Mouse (Mus musculus): Measurements from ENCODE around the gene Fnbp1l. TPM values are rescaled to one million over a fixed set of nuclear protein-coding genes. Genes with fewer than 3 reads are reported as not detected.
A peak's percentile ranks its signal among the peaks of the same experiment; 100 is the strongest.

Fnbp1l gene
- polyA plus RNA-seq, 2 experiments = 2.4 to 4.8 TPM

GRCm38 (mm10) chr3:122515568-122516326 is 103.8 kb downstream of the Fnbp1l start:
- H3K27me3 ChIP-seq (ENCODE audit: control insufficient read depth, insufficient read depth, low read length) = no peaks in the 10 kb centered on the region
- 46% methylated on average over 6 of the region's 6 CpGs for WGBS (ENCODE audit: insufficient replicate concordance)
- H3K27ac ChIP-seq = no peak overlapping the region
- ATAC-seq (ENCODE audit: insufficient read depth) (no peak), DNase-seq (ENCODE audit: low read depth in 3 of 3, low spot score in 3 of 3) (no peak)
- no peaks in the 10 kb centered on the region for H3K9me3 ChIP-seq (ENCODE audit: control insufficient read depth, low read length)
- H3K4me3 ChIP-seq (ENCODE audit: insufficient read depth in 1 of 2, low read depth in 2 of 2, low read length in 2 of 2) = no peak overlapping the region
- peaks cover 0 to 10% of the 10 kb centered on the region in 2 experiments; a peak in 1 of 4 replicates for H3K4me1 ChIP-seq (replicated peaks; ENCODE audit: control insufficient read depth in 2 of 2, insufficient read depth in 2 of 2, low read length in 1 of 2)
- no peak overlapping the region for H3K9ac ChIP-seq (replicated peaks)
- no peak overlapping the region for H3K4me2 ChIP-seq (ENCODE audit: low read depth)
- H3K36me3 ChIP-seq (replicated peaks; ENCODE audit: control insufficient read depth, insufficient read depth, low read depth) = no peaks in the 10 kb centered on the region
- no peak for TF ChIP-seq EP300 (IDR thresholded peaks at IDR 0.05; ENCODE audit: low read depth)

DNA sequence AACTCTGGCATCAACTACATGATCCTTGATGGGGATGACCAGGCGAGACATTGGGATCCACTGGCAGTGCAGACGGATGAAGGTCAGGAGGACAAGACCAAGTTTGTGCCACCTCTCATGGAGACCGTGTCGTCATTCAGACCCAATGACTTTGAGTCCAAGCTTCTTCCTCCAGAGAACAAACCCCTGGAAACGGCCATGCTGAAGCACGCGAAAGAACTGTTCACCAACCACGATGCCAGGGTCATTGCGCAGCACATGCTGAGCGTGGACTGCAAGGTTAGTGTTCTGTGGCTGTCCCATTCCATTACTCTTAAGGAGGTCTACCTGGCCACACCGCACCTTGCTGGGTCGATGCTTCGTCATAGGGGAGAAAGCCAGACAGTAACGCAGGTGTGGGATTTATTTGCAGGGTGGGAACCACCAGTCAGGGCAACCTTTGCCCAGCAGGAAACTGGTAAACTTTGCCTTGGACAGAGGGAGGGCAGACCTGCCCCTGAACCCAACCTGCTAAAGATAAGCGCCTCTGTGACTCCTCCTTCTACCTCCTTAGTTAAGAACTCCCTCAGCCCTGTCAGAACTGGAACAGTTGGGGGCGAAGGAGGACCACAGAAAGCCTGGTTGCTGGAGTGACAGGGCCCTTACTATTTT is 106.7 kb downstream of the Fnbp1l start:
- ATAC-seq (ENCODE audit: insufficient read depth) (0 out of 2 replicates have a peak, but pooled peaks have one; percentile 13), DNase-seq (ENCODE audit: low read depth in 3 of 3, low spot score in 3 of 3) (no peak)
- no peak overlapping the region for H3K27ac ChIP-seq
- H3K9ac ChIP-seq (replicated peaks) = no peak overlapping the region
- no peak overlapping the region for H3K4me3 ChIP-seq (ENCODE audit: insufficient read depth in 1 of 2, low read depth in 2 of 2, low read length in 2 of 2)
- no peak overlapping the region for H3K4me2 ChIP-seq (ENCODE audit: low read depth)
- no peaks in the 10 kb centered on the region for H3K27me3 ChIP-seq (ENCODE audit: control insufficient read depth, insufficient read depth, low read length)
- H3K9me3 ChIP-seq (ENCODE audit: control insufficient read depth, low read length) = no peaks in the 10 kb centered on the region
- no peak for TF ChIP-seq EP300 (IDR thresholded peaks at IDR 0.05; ENCODE audit: low read depth)
- TF ChIP-seq CTCF (IDR thresholded peaks at IDR 0.05; ENCODE audit: low read depth) = no peak
- no peaks in the 10 kb centered on the region for H3K36me3 ChIP-seq (replicated peaks; ENCODE audit: control insufficient read depth, insufficient read depth, low read depth)
- 65% methylated on average over 16 of the region's 16 CpGs for WGBS (ENCODE audit: insufficient replicate concordance)
- peaks cover 0 to 22% of the 10 kb centered on the region in 2 experiments; a peak in 2 of 4 replicates for H3K4me1 ChIP-seq (replicated peaks; ENCODE audit: control insufficient read depth in 2 of 2, insufficient read depth in 2 of 2, low read length in 1 of 2)

DNA sequence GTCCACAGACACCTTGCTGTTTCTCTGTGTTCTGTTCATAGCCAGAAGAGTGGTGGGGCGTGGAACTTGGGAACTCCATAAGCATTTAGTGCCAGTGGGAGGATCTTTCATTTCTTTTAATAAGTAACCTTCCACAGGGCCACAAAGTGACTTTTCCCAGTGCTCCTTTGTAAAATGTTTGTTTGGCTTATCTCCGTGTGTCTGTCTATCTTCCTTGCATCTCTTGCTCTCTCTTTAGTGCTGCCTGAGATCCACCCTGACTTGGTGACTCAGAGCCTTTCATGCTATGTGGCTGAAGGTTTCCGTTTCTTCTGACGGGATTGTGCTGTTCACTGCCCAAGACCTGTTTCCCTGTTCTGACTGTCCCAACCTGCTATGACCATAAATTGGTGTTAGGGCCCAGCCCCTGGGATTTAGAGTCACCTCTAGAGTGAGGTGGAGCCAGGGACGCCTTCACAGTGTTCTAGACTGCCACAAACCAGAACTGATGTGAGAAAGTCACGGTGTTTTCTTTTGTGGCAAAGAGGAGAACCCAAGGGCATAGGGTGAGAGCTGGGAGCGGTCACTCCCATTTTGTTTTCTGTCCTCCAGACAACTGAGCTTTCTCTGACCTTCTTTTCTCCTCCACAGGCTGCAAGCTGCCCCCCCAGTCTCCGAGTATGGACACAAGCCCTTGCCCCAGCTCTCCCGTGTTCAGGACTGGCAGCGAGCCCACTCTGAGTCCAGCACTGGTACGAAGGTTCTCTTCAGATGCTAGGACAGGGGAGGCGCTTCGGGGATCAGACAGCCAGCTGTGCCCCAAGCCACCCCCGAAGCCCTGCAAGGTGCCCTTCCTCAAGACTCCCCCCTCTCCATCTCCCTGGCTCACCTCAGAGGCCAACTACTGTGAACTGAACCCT is 107.5 kb downstream of the Fnbp1l start:
- ATAC-seq (ENCODE audit: insufficient read depth) (no peak), DNase-seq (ENCODE audit: low read depth in 3 of 3, low spot score in 3 of 3) (no peak)
- H3K27me3 ChIP-seq (ENCODE audit: control insufficient read depth, insufficient read depth, low read length) = no peaks in the 10 kb centered on the region
- no peak overlapping the region for H3K4me3 ChIP-seq (ENCODE audit: insufficient read depth in 1 of 2, low read depth in 2 of 2, low read length in 2 of 2)
- no peak for TF ChIP-seq EP300 (IDR thresholded peaks at IDR 0.05; ENCODE audit: low read depth)
- no peak for TF ChIP-seq CTCF (IDR thresholded peaks at IDR 0.05; ENCODE audit: low read depth)
- H3K36me3 ChIP-seq (replicated peaks; ENCODE audit: control insufficient read depth, insufficient read depth, low read depth) = no peaks in the 10 kb centered on the region
- H3K4me2 ChIP-seq (ENCODE audit: low read depth) = no peak overlapping the region; the same call in 1 of the 2 replicates
- H3K4me1 ChIP-seq (replicated peaks; ENCODE audit: control insufficient read depth in 2 of 2, insufficient read depth in 2 of 2, low read length in 1 of 2) = peaks cover 0 to 22% of the 10 kb centered on the region in 2 experiments; a peak in 2 of 4 replicates
- 56% methylated on average over 14 of the region's 14 CpGs for WGBS (ENCODE audit: insufficient replicate concordance)
- H3K9ac ChIP-seq (replicated peaks) = no peak overlapping the region
- no peaks in the 10 kb centered on the region for H3K9me3 ChIP-seq (ENCODE audit: control insufficient read depth, low read length)
- H3K27ac ChIP-seq = no peak overlapping the region

- DNase-seq (ENCODE audit: low read depth in 3 of 3, low spot score in 3 of 3) (no peak), ATAC-seq (ENCODE audit: insufficient read depth) (no peak)
- no peaks in the 10 kb centered on the region for H3K27me3 ChIP-seq (ENCODE audit: control insufficient read depth, insufficient read depth, low read length)
- H3K4me2 ChIP-seq (ENCODE audit: low read depth) = no peak overlapping the region
- H3K9ac ChIP-seq (replicated peaks) = no peak overlapping the region
- no peak overlapping the region for H3K27ac ChIP-seq
- H3K4me3 ChIP-seq (ENCODE audit: insufficient read depth in 1 of 2, low read depth in 2 of 2, low read length in 2 of 2) = no peak overlapping the region
- TF ChIP-seq CTCF (IDR thresholded peaks at IDR 0.05; ENCODE audit: low read depth) (no peak), EP300 (IDR thresholded peaks at IDR 0.05; ENCODE audit: low read depth) (no peak)
- H3K4me1 ChIP-seq (replicated peaks; ENCODE audit: control insufficient read depth in 2 of 2, insufficient read depth in 2 of 2, low read length in 1 of 2) = peaks cover 0 to 22% of the 10 kb centered on the region in 2 experiments; a peak in 2 of 4 replicates
- no peaks in the 10 kb centered on the region for H3K9me3 ChIP-seq (ENCODE audit: control insufficient read depth, low read length)
- 56% methylated on average over 10 of the region's 10 CpGs for WGBS (ENCODE audit: insufficient replicate concordance)
- H3K36me3 ChIP-seq (replicated peaks; ENCODE audit: control insufficient read depth, insufficient read depth, low read depth) = no peaks in the 10 kb centered on the region
These were observed 108.6 kb downstream of the Fnbp1l start for GRCm38 (mm10) chr3:122510932-122511331.
